Mouse (Mus musculus) lung, postnatal 4 days (tissue): Measurements from ENCODE around the gene Lrrc29.

Source experiments
- DNase-seq, 2 experiments: peaks; one replicate each; pipeline ENCODE4 v3.0.0; 2021

The Lrrc29 gene

GRCm38 (mm10) chr8:105326141-105326672 is at the start of gene Lrrc29, which contains the start of gene Tmem208:
Gene Lrrc29 (minus strand): TSS chr8:105326278.
Gene Tmem208 (plus strand): TSS chr8:105326354.
- peak; percentile 98 for DNase-seq

- peak; percentile 67 to 70 for DNase-seq
These were observed 48.5 kb upstream of the Lrrc29 start for GRCm38 (mm10) chr8:105374513-105374966.

GRCm38 (mm10) chr8:105373032-105373431 is 47.0 kb upstream of the Lrrc29 start, which contains the start of gene Plekhg4:
Gene Plekhg4 (plus strand): TSS chr8:105373274.
- DNase-seq: no peak

GRCm38 (mm10) chr8:105372473-105372872 is 46.4 kb upstream of the Lrrc29 start:
- DNase-seq: no peak

- DNase-seq: no peak
These were observed 41.0 kb upstream of the Lrrc29 start for GRCm38 (mm10) chr8:105367107-105367506.

- DNase-seq: peak; percentile 53 to 75
These were observed 35.9 kb upstream of the Lrrc29 start for GRCm38 (mm10) chr8:105361751-105362702.

GRCm38 (mm10) chr8:105359646-105360045 is 33.6 kb upstream of the Lrrc29 start:
- no peak for DNase-seq

- no peak for DNase-seq
These were observed 33.1 kb upstream of the Lrrc29 start for GRCm38 (mm10) chr8:105359208-105359607.

- DNase-seq: no peak
These were observed 30.6 kb upstream of the Lrrc29 start for GRCm38 (mm10) chr8:105356681-105357080.

- DNase-seq: no peak
These were observed 29.3 kb upstream of the Lrrc29 start for GRCm38 (mm10) chr8:105355179-105356024.

GRCm38 (mm10) chr8:105354549-105354948 is 28.5 kb upstream of the Lrrc29 start:
- DNase-seq: no peak

GRCm38 (mm10) chr8:105353583-105354135 is 27.6 kb upstream of the Lrrc29 start:
- no peak for DNase-seq

GRCm38 (mm10) chr8:105350186-105350585 is 24.1 kb upstream of the Lrrc29 start:
- no peak for DNase-seq

- DNase-seq: peak; percentile 42 to 65
These were observed 23.2 kb upstream of the Lrrc29 start for GRCm38 (mm10) chr8:105349096-105349771.

- DNase-seq: peak; percentile 72 to 81
These were observed 22.5 kb upstream of the Lrrc29 start, which contains the start of gene Slc9a5 for GRCm38 (mm10) chr8:105348450-105349095. Gene Slc9a5 (plus strand): TSS chr8:105348843.

- peak; percentile 98 for DNase-seq
These were observed 21.5 kb upstream of the Lrrc29 start, which contains the start of gene Fhod1 for GRCm38 (mm10) chr8:105347428-105348221. Gene Fhod1 (minus strand): TSS chr8:105347953.

GRCm38 (mm10) chr8:105346611-105347427 is 20.7 kb upstream of the Lrrc29 start:
- DNase-seq: peak; percentile 83 to 94

- DNase-seq: peak; percentile 64 to 67
These were observed 19.2 kb upstream of the Lrrc29 start for GRCm38 (mm10) chr8:105345061-105345975.
